Mouse (Mus musculus): ENCODE measurements around the gene Mecom.

- TF ChIP-seq USF1 (IDR thresholded peaks at IDR 0.05; ENCODE audit: low read depth, low read length) (no peak), ZKSCAN1 (IDR thresholded peaks at IDR 0.05; ENCODE audit: borderline replicate concordance, low read depth, low read length) (no peak), CTCF (conservative IDR thresholded peaks at IDR 0.05 in 1 of 2, IDR thresholded peaks at IDR 0.05 in 1 of 2; ENCODE audit: low read depth in 2 of 2, low read length in 2 of 2) (no peak), POLR2A (IDR thresholded peaks at IDR 0.05; ENCODE audit: low read depth, low read length) (no peak), RAD21 (IDR thresholded peaks at IDR 0.05; ENCODE audit: low read depth, low read length) (no peak), MAX (IDR thresholded peaks at IDR 0.05; ENCODE audit: low read length) (no peak), POLR2AphosphoS2 (IDR thresholded peaks at IDR 0.05; ENCODE audit: low read depth, low read length) (no peak), RCOR1 (conservative IDR thresholded peaks at IDR 0.05; ENCODE audit: low read depth, low read length) (no peak), TCF12 (IDR thresholded peaks at IDR 0.05; ENCODE audit: low read depth, low read length) (no peak), E2F4 (IDR thresholded peaks at IDR 0.05; ENCODE audit: insufficient replicate concordance, low read depth, low read length) (no peak)
Measured at GRCm38 (mm10) chr3:30480551-30480950, 67.3 kb downstream of the Mecom start.

Data from CH12.LX (cell line).